Mouse (Mus musculus): ENCODE measurements at regions not wholly inside any gene's neighbourhood (a gene's known extent, or its start where the extent isn't known, plus 50 kb on each side); places are given as distances from the start of the nearest gene placed in this dataset.
A peak's percentile ranks its signal among the peaks of the same experiment; 100 is the strongest.

DNA sequence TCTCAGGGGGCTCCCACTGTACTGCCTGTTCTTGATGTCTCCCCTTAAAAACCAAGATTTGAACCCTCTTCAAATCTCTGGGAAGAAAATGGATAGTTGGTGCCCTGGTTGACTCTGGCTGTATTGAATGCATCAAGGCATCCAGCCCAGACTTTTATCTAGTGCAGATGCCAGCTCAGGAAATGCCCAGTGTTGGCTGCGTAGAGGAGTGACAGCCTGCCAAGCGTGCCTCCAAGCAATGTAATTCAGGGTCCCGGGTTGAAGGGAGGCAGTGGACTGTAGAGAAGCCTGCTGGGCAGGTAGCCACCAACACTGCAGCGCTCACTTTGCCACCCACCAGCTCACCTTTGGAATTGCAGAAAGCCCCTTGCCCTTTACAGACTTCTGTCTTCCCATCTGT, 146.4 kb downstream of the Opa1 start:
- no peak for ATAC-seq
- no peak overlapping the region for H3K27ac ChIP-seq (ENCODE audit: low read length)

DNA sequence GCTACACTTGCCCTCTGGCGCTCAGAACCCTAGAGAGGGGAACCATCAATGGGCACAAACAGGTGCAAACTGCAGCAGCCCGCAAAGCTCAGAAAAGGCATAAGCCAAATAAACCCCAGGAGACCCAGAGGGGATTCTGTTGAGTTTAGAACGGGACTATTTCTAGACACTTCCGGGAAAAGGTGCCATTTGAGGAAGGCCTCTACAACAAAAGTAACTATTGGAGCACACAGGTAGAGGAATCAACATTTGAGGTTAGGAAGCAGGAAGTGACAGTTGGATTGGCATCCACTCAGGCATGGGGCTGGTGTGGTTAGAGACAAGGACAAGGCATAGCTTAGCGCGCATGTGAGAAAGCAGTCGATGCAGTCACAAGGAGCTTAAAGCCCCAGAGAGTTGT, 148.3 kb downstream of the Opa1 start:
- Histone ChIP-seq H3K4me1 (ENCODE audit: control insufficient read depth, insufficient read depth, low read length) (peaks cover 15% of the 10 kb centered on the region), H3K36me3 (ENCODE audit: control insufficient read depth, insufficient read depth, low read length) (no peaks in the 10 kb centered on the region), H3K4me2 (ENCODE audit: low read depth, low read length) (no peak overlapping the region), H3K27me3 (replicated peaks; ENCODE audit: control insufficient read depth, insufficient read depth, low read length) (no peaks in the 10 kb centered on the region), H3K9me3 (ENCODE audit: control insufficient read depth, low read length) (no peaks in the 10 kb centered on the region), H3K4me3 (ENCODE audit: low read length) (no peak overlapping the region), H3K9ac (ENCODE audit: low read depth, low read length) (no peak overlapping the region), H3K27ac (ENCODE audit: low read length) (no peak overlapping the region)
- no peak for ATAC-seq
- 88% methylated on average over 7 of the region's 7 CpGs for WGBS

More for the DNA sequence above, 146.4 kb downstream of the Opa1 start:
- no peaks in the 10 kb centered on the region for H3K27me3 ChIP-seq (replicated peaks; ENCODE audit: control insufficient read depth, insufficient read depth, low read length)
- H3K36me3 ChIP-seq (ENCODE audit: control insufficient read depth, insufficient read depth, low read length) = no peaks in the 10 kb centered on the region
- no peaks in the 10 kb centered on the region for H3K9me3 ChIP-seq (ENCODE audit: control insufficient read depth, low read length)
- WGBS = 76% methylated on average over 4 of the region's 4 CpGs
- H3K4me1 ChIP-seq (ENCODE audit: control insufficient read depth, insufficient read depth, low read length) = peaks cover 15% of the 10 kb centered on the region
- H3K4me3 ChIP-seq (ENCODE audit: low read length) = no peak overlapping the region
- H3K4me2 ChIP-seq (ENCODE audit: low read depth, low read length) = no peak overlapping the region
- no peak overlapping the region for H3K9ac ChIP-seq (ENCODE audit: low read depth, low read length)

DNA sequence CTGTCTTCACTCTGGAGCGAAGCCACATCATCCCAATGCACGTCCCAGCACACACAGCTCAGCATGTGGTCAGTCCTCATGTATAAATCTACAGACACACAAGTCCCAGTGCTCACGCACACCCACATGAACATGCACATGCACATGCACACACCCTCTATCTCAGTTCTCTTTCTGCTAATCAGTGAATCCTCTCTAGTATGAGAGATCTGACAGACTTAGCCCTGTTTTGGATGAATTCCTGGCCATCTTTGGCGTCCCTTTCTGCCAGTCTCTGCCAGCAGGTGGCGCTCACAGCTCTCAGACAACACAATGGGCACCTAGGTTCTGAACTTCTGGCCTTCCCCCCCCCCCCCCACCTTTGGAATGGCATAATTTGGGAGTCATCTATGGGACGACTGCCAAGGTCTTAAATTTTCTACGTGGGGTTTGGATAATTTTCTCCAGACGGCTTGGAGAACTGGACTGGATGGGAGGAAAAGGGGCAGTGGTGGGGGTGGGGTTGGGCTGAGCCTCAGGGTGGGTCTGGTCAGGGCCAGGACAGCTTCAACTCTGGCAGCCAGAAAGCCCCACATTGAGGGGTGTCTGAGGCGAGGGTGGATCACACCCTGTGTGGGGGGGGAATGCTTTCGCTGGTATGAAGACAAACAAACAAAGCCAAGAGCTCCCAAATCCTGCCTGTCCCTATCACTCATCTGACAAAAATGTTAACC, 149.8 kb downstream of the Opa1 start:
- WGBS = 20% methylated on average over 10 of the region's 10 CpGs
- peak; percentile 65 for ATAC-seq
- H3K4me3 ChIP-seq (ENCODE audit: low read length) = no peak overlapping the region
- no peak overlapping the region for H3K4me2 ChIP-seq (ENCODE audit: low read depth, low read length)
- 0 out of 2 replicates have a peak overlapping the region, but pooled peaks have one; percentile 16 for H3K27ac ChIP-seq (ENCODE audit: low read length)
- no peaks in the 10 kb centered on the region for H3K9me3 ChIP-seq (ENCODE audit: control insufficient read depth, low read length)
- H3K27me3 ChIP-seq (replicated peaks; ENCODE audit: control insufficient read depth, insufficient read depth, low read length) = no peaks in the 10 kb centered on the region
- H3K9ac ChIP-seq (ENCODE audit: low read depth, low read length) = no peak overlapping the region; the same call in 1 of the 2 replicates
- peaks cover 16% of the 10 kb centered on the region for H3K4me1 ChIP-seq (ENCODE audit: control insufficient read depth, insufficient read depth, low read length)
- no peaks in the 10 kb centered on the region for H3K36me3 ChIP-seq (ENCODE audit: control insufficient read depth, insufficient read depth, low read length)

DNA sequence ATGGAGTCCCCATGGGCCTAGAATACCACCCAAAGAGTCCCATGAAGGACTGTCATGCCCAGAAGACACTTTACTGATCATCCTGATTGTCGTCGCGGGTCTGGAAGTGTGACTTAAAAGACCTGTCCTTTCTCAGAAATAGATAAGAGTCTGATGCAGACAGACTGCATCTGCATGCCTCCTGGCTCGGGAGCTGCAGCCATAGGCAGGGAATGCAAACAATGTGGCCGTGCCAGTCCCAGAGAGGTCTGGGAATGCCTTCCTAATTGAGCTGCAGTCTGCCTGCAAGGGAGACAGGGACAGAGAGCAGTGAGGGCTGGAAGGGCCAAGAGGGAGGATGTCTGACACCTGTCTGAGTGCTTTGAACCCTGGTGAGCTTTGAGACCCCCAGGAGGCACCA, 150.9 kb downstream of the Opa1 start:
- Histone ChIP-seq H3K27ac (ENCODE audit: low read length) (no peak overlapping the region), H3K4me2 (ENCODE audit: low read depth, low read length) (no peak overlapping the region), H3K4me1 (ENCODE audit: control insufficient read depth, insufficient read depth, low read length) (peaks cover 24% of the 10 kb centered on the region), H3K9me3 (ENCODE audit: control insufficient read depth, low read length) (no peaks in the 10 kb centered on the region), H3K36me3 (ENCODE audit: control insufficient read depth, insufficient read depth, low read length) (no peaks in the 10 kb centered on the region), H3K27me3 (replicated peaks; ENCODE audit: control insufficient read depth, insufficient read depth, low read length) (no peaks in the 10 kb centered on the region), H3K4me3 (ENCODE audit: low read length) (no peak overlapping the region), H3K9ac (ENCODE audit: low read depth, low read length) (no peak overlapping the region)
- no peak for ATAC-seq
- 34% methylated on average over 5 of the region's 5 CpGs for WGBS

DNA sequence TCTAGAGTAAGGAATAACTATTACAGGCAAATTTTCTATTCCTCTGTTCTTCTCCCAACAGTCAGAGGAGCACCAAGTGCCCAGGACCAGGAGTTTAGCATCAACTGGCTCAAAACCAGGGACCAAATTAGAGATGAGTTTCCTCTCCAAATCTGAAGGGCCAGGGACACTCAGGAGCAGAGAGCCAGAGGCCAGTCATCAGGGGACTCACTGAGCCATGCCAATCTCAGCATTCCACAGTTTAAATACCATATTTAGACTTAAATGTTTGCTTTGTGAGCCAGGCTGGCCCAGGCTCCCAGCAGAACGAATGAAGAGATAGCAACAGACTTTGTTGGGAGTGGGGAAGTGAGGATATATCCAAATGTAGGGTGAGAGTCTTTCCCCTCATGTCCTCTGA, 153.8 kb downstream of the Opa1 start:
- H3K27ac ChIP-seq (ENCODE audit: low read length) = no peak overlapping the region
- H3K9ac ChIP-seq (ENCODE audit: low read depth, low read length) = no peak overlapping the region
- ATAC-seq = no peak
- no peaks in the 10 kb centered on the region for H3K27me3 ChIP-seq (replicated peaks; ENCODE audit: control insufficient read depth, insufficient read depth, low read length)
- no peaks in the 10 kb centered on the region for H3K36me3 ChIP-seq (ENCODE audit: control insufficient read depth, insufficient read depth, low read length)
- peaks cover 32% of the 10 kb centered on the region for H3K4me1 ChIP-seq (ENCODE audit: control insufficient read depth, insufficient read depth, low read length)
- no peak overlapping the region for H3K4me2 ChIP-seq (ENCODE audit: low read depth, low read length)
- no peaks in the 10 kb centered on the region for H3K9me3 ChIP-seq (ENCODE audit: control insufficient read depth, low read length)
- H3K4me3 ChIP-seq (ENCODE audit: low read length) = no peak overlapping the region
- 65% methylated on average over 1 of the region's 1 CpGs for WGBS

DNA sequence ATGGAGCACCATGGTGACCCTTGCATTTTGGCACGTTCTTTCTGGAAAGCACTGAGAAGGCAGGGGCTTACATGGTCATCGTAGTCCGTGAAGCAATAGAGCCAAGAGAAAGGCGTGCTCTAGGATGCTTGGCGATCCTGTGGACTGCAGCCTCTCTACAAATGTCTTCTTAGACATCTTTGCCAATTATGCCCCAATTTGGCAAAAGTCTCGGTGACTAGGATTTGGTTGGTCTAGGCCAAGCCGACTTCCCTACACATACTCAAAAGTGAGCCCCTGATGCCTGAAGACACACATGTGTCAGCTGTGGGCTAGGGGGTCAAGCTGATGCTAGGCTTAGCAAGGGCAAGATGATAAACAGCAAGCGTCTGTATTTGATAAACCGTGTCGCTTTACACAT, 154.7 kb downstream of the Opa1 start:
- ATAC-seq = 0 out of 2 replicates have a peak, but pooled peaks have one; percentile 6
- WGBS = 80% methylated on average over 10 of the region's 10 CpGs

DNA sequence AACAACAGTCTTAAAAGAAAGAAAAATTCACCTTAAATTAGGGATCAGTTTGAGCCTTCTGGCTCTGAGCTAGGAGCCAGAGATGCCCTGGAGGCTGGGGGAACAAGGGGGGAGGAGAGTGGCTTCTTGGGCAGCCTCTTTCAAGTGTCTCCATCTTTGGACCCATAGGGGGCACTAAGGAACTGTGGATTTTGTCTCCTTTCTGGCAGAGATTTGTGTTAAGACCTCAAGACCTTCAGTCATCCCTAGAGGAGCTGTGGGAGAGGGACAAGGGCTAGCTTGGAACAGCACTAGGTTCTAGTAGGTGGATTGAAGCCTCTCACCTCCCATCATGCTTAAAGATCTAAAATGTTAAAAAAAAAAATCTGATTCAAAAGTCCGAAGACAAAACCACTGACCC, 155.2 kb downstream of the Opa1 start:
- no peaks in the 10 kb centered on the region for H3K9me3 ChIP-seq (ENCODE audit: control insufficient read depth, low read length)
- H3K27ac ChIP-seq (ENCODE audit: low read length) = peak overlapping the region; percentile 79
- H3K4me2 ChIP-seq (ENCODE audit: low read depth, low read length) = peak overlapping the region; percentile 11; the same call in 1 of the 2 replicates
- H3K4me3 ChIP-seq (ENCODE audit: low read length) = no peak overlapping the region
- peaks cover 23% of the 10 kb centered on the region for H3K4me1 ChIP-seq (ENCODE audit: control insufficient read depth, insufficient read depth, low read length)
- 11% methylated on average over 1 of the region's 1 CpGs for WGBS
- H3K27me3 ChIP-seq (replicated peaks; ENCODE audit: control insufficient read depth, insufficient read depth, low read length) = no peaks in the 10 kb centered on the region
- no peaks in the 10 kb centered on the region for H3K36me3 ChIP-seq (ENCODE audit: control insufficient read depth, insufficient read depth, low read length)
- peak; percentile 77 for ATAC-seq
- H3K9ac ChIP-seq (ENCODE audit: low read depth, low read length) = peak overlapping the region; percentile 9; the same call in 1 of the 2 replicates

More for the DNA sequence above, 154.7 kb downstream of the Opa1 start:
- H3K36me3 ChIP-seq (ENCODE audit: control insufficient read depth, insufficient read depth, low read length) = no peaks in the 10 kb centered on the region
- no peaks in the 10 kb centered on the region for H3K9me3 ChIP-seq (ENCODE audit: control insufficient read depth, low read length)
- H3K4me3 ChIP-seq (ENCODE audit: low read length) = no peak overlapping the region
- H3K4me2 ChIP-seq (ENCODE audit: low read depth, low read length) = no peak overlapping the region
- no peak overlapping the region for H3K9ac ChIP-seq (ENCODE audit: low read depth, low read length)
- peaks cover 27% of the 10 kb centered on the region for H3K4me1 ChIP-seq (ENCODE audit: control insufficient read depth, insufficient read depth, low read length)
- no peak overlapping the region for H3K27ac ChIP-seq (ENCODE audit: low read length)
- no peaks in the 10 kb centered on the region for H3K27me3 ChIP-seq (replicated peaks; ENCODE audit: control insufficient read depth, insufficient read depth, low read length)

DNA sequence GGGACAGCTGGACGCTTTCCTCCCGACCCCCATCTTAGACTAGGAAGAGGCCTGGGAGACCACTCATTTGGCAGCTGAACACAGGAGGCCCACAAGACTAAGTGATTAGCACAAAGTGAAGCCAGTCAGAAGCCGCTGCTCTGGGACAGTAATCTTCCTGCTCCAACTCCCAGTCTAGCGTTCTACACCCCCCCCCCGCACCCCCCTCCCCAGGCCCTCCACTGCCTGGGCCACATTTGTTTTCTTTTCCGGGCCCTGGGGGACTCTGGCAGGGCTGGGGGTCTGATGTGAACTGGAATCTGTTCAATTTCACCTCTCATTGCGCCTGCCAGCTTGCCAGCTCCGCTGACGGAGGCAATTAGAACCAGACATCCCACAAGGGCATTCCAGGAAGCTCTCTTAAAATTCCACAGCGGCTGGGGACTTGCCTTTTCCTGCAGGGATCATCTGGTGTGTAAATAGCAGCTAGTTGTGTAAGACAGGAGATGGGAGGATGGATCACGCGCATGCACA, 155.7 kb downstream of the Opa1 start:
- Histone ChIP-seq H3K36me3 (ENCODE audit: control insufficient read depth, insufficient read depth, low read length) (no peaks in the 10 kb centered on the region), H3K27ac (ENCODE audit: low read length) (peak overlapping the region; percentile 79), H3K9ac (ENCODE audit: low read depth, low read length) (peak overlapping the region; percentile 9; the same call in 1 of the 2 replicates), H3K27me3 (replicated peaks; ENCODE audit: control insufficient read depth, insufficient read depth, low read length) (no peaks in the 10 kb centered on the region), H3K4me2 (ENCODE audit: low read depth, low read length) (peak overlapping the region; percentile 11; the same call in 1 of the 2 replicates), H3K9me3 (ENCODE audit: control insufficient read depth, low read length) (no peaks in the 10 kb centered on the region), H3K4me3 (ENCODE audit: low read length) (no peak overlapping the region), H3K4me1 (ENCODE audit: control insufficient read depth, insufficient read depth, low read length) (peaks cover 20% of the 10 kb centered on the region)
- ATAC-seq = peak; percentile 73
- 13% methylated on average over 12 of the region's 12 CpGs for WGBS

DNA sequence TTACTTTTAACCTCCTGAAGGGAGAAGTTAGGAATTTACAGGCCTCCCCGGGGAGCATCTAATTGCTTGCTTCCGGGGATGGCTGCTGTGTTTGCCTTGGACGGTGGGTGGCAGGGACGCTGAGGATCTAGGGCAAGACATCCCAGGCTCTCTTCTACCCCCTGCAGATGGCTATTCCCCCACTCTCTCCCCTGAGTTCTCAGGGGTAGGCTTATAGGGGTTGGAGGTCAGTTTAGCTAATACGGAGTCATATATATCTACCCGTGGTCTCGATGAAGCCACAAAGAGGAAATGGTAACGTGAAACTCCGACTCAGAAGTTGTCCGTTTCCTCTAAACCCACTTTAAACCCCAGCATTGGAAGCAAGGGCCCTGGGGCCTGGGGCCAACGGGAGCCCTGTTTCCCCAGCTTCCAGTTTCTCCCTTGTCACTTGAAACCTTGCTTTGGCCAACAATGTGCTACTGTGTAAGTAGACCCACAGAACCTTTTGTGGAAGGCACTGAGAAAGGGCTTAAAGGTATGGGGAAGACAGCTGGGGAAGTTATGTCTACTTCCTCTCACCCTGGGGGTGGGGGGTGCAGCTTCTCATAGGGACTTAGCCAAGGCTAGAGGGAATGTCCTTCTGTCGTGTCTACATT, 156.4 kb downstream of the Opa1 start:
- ATAC-seq = peak; percentile 43
- no peaks in the 10 kb centered on the region for H3K27me3 ChIP-seq (replicated peaks; ENCODE audit: control insufficient read depth, insufficient read depth, low read length)
- no peaks in the 10 kb centered on the region for H3K36me3 ChIP-seq (ENCODE audit: control insufficient read depth, insufficient read depth, low read length)
- WGBS = 23% methylated on average over 12 of the region's 12 CpGs
- peaks cover 17% of the 10 kb centered on the region for H3K4me1 ChIP-seq (ENCODE audit: control insufficient read depth, insufficient read depth, low read length)
- H3K4me3 ChIP-seq (ENCODE audit: low read length) = no peak overlapping the region
- H3K27ac ChIP-seq (ENCODE audit: low read length) = peak overlapping the region; percentile 79
- peak overlapping the region; percentile 39 for H3K9ac ChIP-seq (ENCODE audit: low read depth, low read length)
- no peak overlapping the region for H3K4me2 ChIP-seq (ENCODE audit: low read depth, low read length)
- no peaks in the 10 kb centered on the region for H3K9me3 ChIP-seq (ENCODE audit: control insufficient read depth, low read length)

Data from intestine, embryonic 16.5 days (tissue).